Mouse (Mus musculus) megakaryocyte, adult 5-6 weeks (primary cell): ENCODE measurements around the gene Vangl2. TPM values are rescaled to one million over a fixed set of nuclear protein-coding genes. Genes with fewer than 3 reads are reported as not detected.

Experiments
- ATAC-seq: 2 replicates; pipeline ENCODE4 v1.8.0; 2016; ENCODE audit warnings: mild to moderate bottlenecking, inconsistent platforms; ENCODE audit not compliant: poor library complexity, severe bottlenecking
- total RNA-seq, 2 experiments: library from RNA; stranded (forward) in 1 of 2; stranded (reverse) in 1 of 2; fragments of 153-499, 151-499 nt in 1 of 2; fragments of 221-1000, 200-1000 nt in 1 of 2; gene quantifications; 2 replicates each; pipeline versions ENCODE4 v1.2.3 to v1.2.4; 2015 to 2017

The Vangl2 gene
- total RNA-seq, 2 experiments from 2014 or later, result 1.8 to 2.1 TPM

- ATAC-seq, result no peak
These were observed 18.2 kb upstream of the Vangl2 start for GRCm38 (mm10) chr1:172046410-172046809.

GRCm38 (mm10) chr1:172029914-172030313 lies 1.7 kb upstream of the Vangl2 start:
- no peak for ATAC-seq

- no peak for ATAC-seq
These were observed 488 bp downstream of the Vangl2 start for GRCm38 (mm10) chr1:172027809-172028102.

GRCm38 (mm10) chr1:172027010-172027808 lies 1.0 kb downstream of the Vangl2 start:
- peak; percentile 90 for ATAC-seq

- peak; percentile 15; the same call in 1 of the 2 replicates for ATAC-seq
These were observed 1.9 kb downstream of the Vangl2 start for GRCm38 (mm10) chr1:172026201-172026901.

- no peak for ATAC-seq
These were observed 2.9 kb downstream of the Vangl2 start for GRCm38 (mm10) chr1:172025201-172025904.

GRCm38 (mm10) chr1:172024140-172024895 lies 3.9 kb downstream of the Vangl2 start:
- ATAC-seq, result no peak

GRCm38 (mm10) chr1:172019863-172020521 lies 8.3 kb downstream of the Vangl2 start:
- no peak for ATAC-seq

GRCm38 (mm10) chr1:172019339-172019738 lies 8.9 kb downstream of the Vangl2 start:
- no peak for ATAC-seq

GRCm38 (mm10) chr1:172018336-172019311 lies 9.6 kb downstream of the Vangl2 start:
- no peak for ATAC-seq

GRCm38 (mm10) chr1:172017517-172018070 lies 10.7 kb downstream of the Vangl2 start:
- peak; percentile 44 for ATAC-seq

- ATAC-seq, result no peak
These were observed 11.4 kb downstream of the Vangl2 start for GRCm38 (mm10) chr1:172016660-172017516.

GRCm38 (mm10) chr1:172016031-172016430 lies 12.2 kb downstream of the Vangl2 start:
- peak; percentile 62 for ATAC-seq

- ATAC-seq, result no peak
These were observed 12.8 kb downstream of the Vangl2 start for GRCm38 (mm10) chr1:172015312-172015939.

GRCm38 (mm10) chr1:172014771-172015170 lies 13.5 kb downstream of the Vangl2 start:
- ATAC-seq, result no peak

GRCm38 (mm10) chr1:172012030-172012429 lies 16.2 kb downstream of the Vangl2 start:
- ATAC-seq, result peak; percentile 62

- no peak for ATAC-seq
These were observed 18.0 kb downstream of the Vangl2 start for GRCm38 (mm10) chr1:172010042-172010824.
